Mouse (Mus musculus): ENCODE results near the gene Osbpl5. TPM values are rescaled to one million over a fixed set of nuclear protein-coding genes. Genes with fewer than 3 reads are reported as not detected.

Gene Osbpl5
- polyA plus RNA-seq (2014; fragmentation: Nextera tagmentation; extraction: Ambion mirVana): 35.0 and 38.1 TPM in 2 replicates

- Histone ChIP-seq H3K4me1 (replicated peaks; ENCODE audit: control insufficient read depth, insufficient read depth, low read length) (peaks cover 9% of the 10 kb centered on the region; the same call in 1 of the 2 replicates), H3K27me3 (ENCODE audit: control insufficient read depth, insufficient read depth, low read length) (peaks cover 18% of the 10 kb centered on the region), H3K36me3 (replicated peaks; ENCODE audit: control insufficient read depth, insufficient read depth) (no peaks in the 10 kb centered on the region), H3K27ac (no peak within 1 kb of the TSS), H3K9ac (peak within 1 kb of the TSS; percentile 18; the same call in 1 of the 2 replicates), H3K4me2 (replicated peaks) (peak within 1 kb of the TSS; percentile 78), H3K4me3 (replicated peaks; ENCODE audit: low read length) (peak within 1 kb of the TSS; percentile 31), H3K9me3 (ENCODE audit: control insufficient read depth, low read length) (no peaks in the 10 kb centered on the region)
- ATAC-seq (ENCODE audit: low FRiP score) (no peak), DNase-seq (ENCODE audit: low spot score) (no peak)
- 26% methylated on average over 22 of the region's 22 CpGs for WGBS
These were observed at the start of gene Osbpl5 for GRCm38 (mm10) chr7:143756125-143757026. Gene Osbpl5, minus strand, starts transcription at chr7:143756985.

DNA sequence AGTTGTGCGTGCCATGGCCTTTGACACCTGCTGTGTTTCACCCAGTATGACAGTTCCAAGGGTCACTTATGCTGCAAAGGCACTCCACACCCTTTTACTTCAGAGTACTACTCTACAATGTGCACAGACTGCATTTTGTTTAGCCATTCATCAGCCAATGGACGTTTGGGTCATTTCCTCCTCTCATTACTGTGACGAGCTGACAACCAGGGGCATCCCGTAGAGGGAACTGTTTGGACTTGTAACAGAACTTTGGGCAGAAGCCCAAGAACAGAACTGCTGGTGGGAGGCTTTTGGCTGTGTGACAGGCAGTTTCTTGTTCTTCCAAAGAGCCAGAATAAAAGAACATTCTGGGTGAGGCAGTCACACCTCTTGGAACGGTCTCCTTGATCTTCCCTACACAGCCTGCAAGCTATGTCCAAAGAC is 48.4 kb upstream of the Osbpl5 start:
- ATAC-seq (ENCODE audit: low FRiP score) (peak; percentile 48; the same call in 1 of the 2 replicates), DNase-seq (ENCODE audit: low spot score) (peak; percentile 43)
- Histone ChIP-seq H3K4me3 (replicated peaks; ENCODE audit: low read length) (no peak overlapping the region), H3K27me3 (ENCODE audit: control insufficient read depth, insufficient read depth, low read length) (no peaks in the 10 kb centered on the region), H3K36me3 (replicated peaks; ENCODE audit: control insufficient read depth, insufficient read depth) (peaks cover 72% of the 10 kb centered on the region), H3K4me1 (replicated peaks; ENCODE audit: control insufficient read depth, insufficient read depth, low read length) (no peaks in the 10 kb centered on the region), H3K9me3 (ENCODE audit: control insufficient read depth, low read length) (no peaks in the 10 kb centered on the region), H3K9ac (no peak overlapping the region), H3K4me2 (replicated peaks) (no peak overlapping the region), H3K27ac (no peak overlapping the region)
- WGBS: 60% methylated on average over 5 of the region's 5 CpGs

- no peak overlapping the region for H3K4me3 ChIP-seq (replicated peaks; ENCODE audit: low read length)
- H3K27me3 ChIP-seq (ENCODE audit: control insufficient read depth, insufficient read depth, low read length): no peaks in the 10 kb centered on the region
- H3K36me3 ChIP-seq (replicated peaks; ENCODE audit: control insufficient read depth, insufficient read depth): peaks cover 76% of the 10 kb centered on the region
- H3K4me2 ChIP-seq (replicated peaks): no peak overlapping the region
- no peaks in the 10 kb centered on the region for H3K4me1 ChIP-seq (replicated peaks; ENCODE audit: control insufficient read depth, insufficient read depth, low read length)
- H3K9me3 ChIP-seq (ENCODE audit: control insufficient read depth, low read length): no peaks in the 10 kb centered on the region
- no peak overlapping the region for H3K27ac ChIP-seq
- H3K9ac ChIP-seq: no peak overlapping the region
- no peak for ATAC-seq (ENCODE audit: low FRiP score)
- DNase-seq (ENCODE audit: low spot score): no peak
- WGBS: 87% methylated on average over 8 of the region's 8 CpGs
These were observed 44.6 kb upstream of the Osbpl5 start for GRCm38 (mm10) chr7:143801195-143802065.

- Histone ChIP-seq H3K27me3 (ENCODE audit: control insufficient read depth, insufficient read depth, low read length) (no peaks in the 10 kb centered on the region), H3K9ac (no peak overlapping the region), H3K4me3 (replicated peaks; ENCODE audit: low read length) (no peak overlapping the region), H3K4me2 (replicated peaks) (no peak overlapping the region), H3K4me1 (replicated peaks; ENCODE audit: control insufficient read depth, insufficient read depth, low read length) (no peaks in the 10 kb centered on the region), H3K36me3 (replicated peaks; ENCODE audit: control insufficient read depth, insufficient read depth) (peaks cover 79% of the 10 kb centered on the region), H3K27ac (no peak overlapping the region), H3K9me3 (ENCODE audit: control insufficient read depth, low read length) (no peaks in the 10 kb centered on the region)
- DNase-seq (ENCODE audit: low spot score) (no peak), ATAC-seq (ENCODE audit: low FRiP score) (no peak)
- WGBS: 100% methylated on average over 1 of the region's 1 CpGs
These were observed 44.0 kb upstream of the Osbpl5 start for GRCm38 (mm10) chr7:143800770-143801169.

DNA sequence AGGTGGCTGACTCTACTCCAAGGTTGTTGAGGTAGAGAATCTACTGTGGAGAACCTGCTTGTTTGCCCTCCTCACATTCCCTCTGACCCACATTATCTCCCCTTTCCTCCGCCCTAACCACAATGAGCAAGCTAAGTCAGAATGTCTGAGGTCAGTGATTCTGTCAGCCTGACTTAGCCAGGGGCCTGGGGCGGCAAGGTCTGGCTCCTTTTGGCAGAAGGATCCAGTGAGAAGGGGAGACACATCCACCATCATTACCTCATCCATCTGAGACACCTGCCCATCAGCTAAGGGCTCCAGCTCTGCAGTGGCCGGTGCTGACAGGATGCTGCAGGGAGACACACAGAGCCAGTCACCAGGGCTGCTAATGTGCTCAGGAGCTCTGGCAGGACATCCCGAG is 42.0 kb upstream of the Osbpl5 start:
- 90% methylated on average over 4 of the region's 4 CpGs for WGBS
- H3K27me3 ChIP-seq (ENCODE audit: control insufficient read depth, insufficient read depth, low read length): no peaks in the 10 kb centered on the region
- H3K4me1 ChIP-seq (replicated peaks; ENCODE audit: control insufficient read depth, insufficient read depth, low read length): no peaks in the 10 kb centered on the region
- no peak overlapping the region for H3K4me3 ChIP-seq (replicated peaks; ENCODE audit: low read length)
- H3K4me2 ChIP-seq (replicated peaks): no peak overlapping the region
- H3K9ac ChIP-seq: no peak overlapping the region
- H3K9me3 ChIP-seq (ENCODE audit: control insufficient read depth, low read length): no peaks in the 10 kb centered on the region
- no peak overlapping the region for H3K27ac ChIP-seq
- DNase-seq (ENCODE audit: low spot score) (no peak), ATAC-seq (ENCODE audit: low FRiP score) (no peak)
- H3K36me3 ChIP-seq (replicated peaks; ENCODE audit: control insufficient read depth, insufficient read depth): peaks cover 76% of the 10 kb centered on the region

- Histone ChIP-seq H3K4me3 (replicated peaks; ENCODE audit: low read length) (no peak overlapping the region), H3K27me3 (ENCODE audit: control insufficient read depth, insufficient read depth, low read length) (no peaks in the 10 kb centered on the region), H3K9me3 (ENCODE audit: control insufficient read depth, low read length) (no peaks in the 10 kb centered on the region), H3K9ac (no peak overlapping the region), H3K4me1 (replicated peaks; ENCODE audit: control insufficient read depth, insufficient read depth, low read length) (no peaks in the 10 kb centered on the region), H3K4me2 (replicated peaks) (no peak overlapping the region), H3K27ac (no peak overlapping the region), H3K36me3 (replicated peaks; ENCODE audit: control insufficient read depth, insufficient read depth) (peaks cover 29% of the 10 kb centered on the region)
- WGBS: 64% methylated on average over 4 of the region's 4 CpGs
- ATAC-seq (ENCODE audit: low FRiP score) (no peak), DNase-seq (ENCODE audit: low spot score) (no peak)
These were observed 36.3 kb upstream of the Osbpl5 start for GRCm38 (mm10) chr7:143793121-143793520.

DNA sequence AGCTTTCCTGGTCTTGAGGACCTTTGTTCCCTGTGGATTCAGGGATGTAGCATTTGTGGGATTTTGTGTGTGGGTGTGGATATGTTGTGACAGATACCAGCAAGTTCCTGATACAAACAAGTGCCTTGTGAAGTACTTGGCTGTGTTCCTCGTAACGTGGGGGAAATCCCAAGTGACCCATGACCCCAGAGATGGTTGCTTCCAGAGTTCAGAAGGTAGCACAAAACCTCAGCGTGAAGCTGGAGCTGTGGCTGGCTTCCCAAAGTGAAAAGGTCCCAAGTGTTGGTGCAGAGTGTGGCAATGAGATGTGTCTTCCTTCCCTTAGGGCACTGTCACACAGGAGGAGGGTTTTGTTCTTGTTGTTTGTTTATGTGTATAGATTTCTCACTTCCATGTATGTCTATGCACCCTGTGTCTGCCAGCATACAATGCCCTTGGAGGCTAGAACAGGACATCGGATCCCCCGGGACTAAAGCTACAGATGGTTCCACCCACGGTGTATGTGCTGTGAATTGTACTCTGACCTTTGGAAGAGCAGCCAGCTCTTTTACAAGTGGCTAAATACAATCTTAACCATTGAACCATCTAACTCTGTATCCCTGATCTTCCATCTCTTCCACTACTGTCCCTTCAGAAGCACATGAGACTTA is 35.7 kb upstream of the Osbpl5 start:
- no peak overlapping the region for H3K27ac ChIP-seq
- ATAC-seq (ENCODE audit: low FRiP score): no peak
- 85% methylated on average over 6 of the region's 6 CpGs for WGBS
- no peak overlapping the region for H3K4me2 ChIP-seq (replicated peaks)
- no peaks in the 10 kb centered on the region for H3K4me1 ChIP-seq (replicated peaks; ENCODE audit: control insufficient read depth, insufficient read depth, low read length)
- no peaks in the 10 kb centered on the region for H3K27me3 ChIP-seq (ENCODE audit: control insufficient read depth, insufficient read depth, low read length)
- no peak overlapping the region for H3K4me3 ChIP-seq (replicated peaks; ENCODE audit: low read length)
- H3K9me3 ChIP-seq (ENCODE audit: control insufficient read depth, low read length): no peaks in the 10 kb centered on the region
- no peak for DNase-seq (ENCODE audit: low spot score)
- peaks cover 24% of the 10 kb centered on the region for H3K36me3 ChIP-seq (replicated peaks; ENCODE audit: control insufficient read depth, insufficient read depth)
- no peak overlapping the region for H3K9ac ChIP-seq

DNA sequence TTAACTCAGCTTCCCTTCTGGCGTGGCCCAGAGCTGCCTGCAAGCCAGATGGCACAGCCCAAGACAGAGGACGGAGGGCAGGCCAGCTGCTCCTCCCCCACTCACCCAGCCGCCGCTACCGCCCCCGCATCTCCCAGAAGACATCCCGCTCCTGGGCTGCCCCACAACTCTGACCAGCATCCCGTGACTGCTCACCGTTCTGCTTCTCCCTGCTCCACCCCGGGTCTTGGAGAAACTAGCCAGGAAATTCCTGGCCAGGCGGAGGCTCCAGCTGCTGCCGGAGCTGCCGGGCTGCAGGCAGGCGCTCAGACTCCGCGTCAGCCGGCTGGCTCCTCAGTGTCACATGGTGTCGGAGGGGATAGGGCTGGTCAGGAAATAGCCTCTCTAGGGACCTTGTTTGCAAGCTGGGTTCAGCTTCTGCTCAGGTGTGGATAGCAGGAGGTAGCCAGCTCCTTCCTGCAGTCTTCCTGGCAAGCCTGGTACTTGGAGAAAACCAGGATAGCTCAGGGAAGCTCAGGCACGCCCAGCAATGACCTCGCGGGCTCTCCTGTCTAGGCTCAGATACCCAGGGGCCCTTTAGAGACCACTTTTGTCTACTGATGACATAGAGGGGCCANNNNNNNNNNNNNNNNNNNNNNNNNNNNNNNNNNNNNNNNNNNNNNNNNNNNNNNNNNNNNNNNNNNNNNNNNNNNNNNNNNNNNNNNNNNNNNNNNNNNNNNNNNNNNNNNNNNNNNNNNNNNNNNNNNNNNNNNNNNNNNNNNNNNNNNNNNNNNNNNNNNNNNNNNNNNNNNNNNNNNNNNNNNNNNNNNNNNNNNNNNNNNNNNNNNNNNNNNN is 27.4 kb upstream of the Osbpl5 start, which contains the start of gene Mrgpre:
Gene Mrgpre (minus strand): TSS at position 505 of the 834 bp plus-strand sequence.
- peak within 1 kb of the TSS; percentile 61 for H3K9ac ChIP-seq
- ATAC-seq (ENCODE audit: low FRiP score) (peak; percentile 87), DNase-seq (ENCODE audit: low spot score) (peak; percentile 76)
- no peaks in the 10 kb centered on the region for H3K36me3 ChIP-seq (replicated peaks; ENCODE audit: control insufficient read depth, insufficient read depth)
- H3K4me3 ChIP-seq (replicated peaks; ENCODE audit: low read length): peak within 1 kb of the TSS; percentile 38
- H3K4me1 ChIP-seq (replicated peaks; ENCODE audit: control insufficient read depth, insufficient read depth, low read length): peaks cover 21% of the 10 kb centered on the region
- H3K4me2 ChIP-seq (replicated peaks): peak within 1 kb of the TSS; percentile 53
- 2% methylated on average over 21 of the region's 21 CpGs for WGBS
- peak within 1 kb of the TSS; percentile 20 for H3K27ac ChIP-seq
- H3K9me3 ChIP-seq (ENCODE audit: control insufficient read depth, low read length): no peaks in the 10 kb centered on the region
- H3K27me3 ChIP-seq (ENCODE audit: control insufficient read depth, insufficient read depth, low read length): no peaks in the 10 kb centered on the region

Measured in hindbrain, embryonic 14.5 days (tissue).